Mouse (Mus musculus) heart, adult 2 months (tissue): ENCODE measurements around the gene Morn1. TPM values are rescaled to one million over a fixed set of nuclear protein-coding genes. Genes with fewer than 3 reads are reported as not detected.

Experiments
- DNase-seq, 2 experiments: peaks; one replicate each; pipeline ENCODE4 v3.0.0; 2021
- H3K27ac ChIP-seq: fragments of 200-600 bp; 2 replicates; pipeline ENCODE4 v1.8.1; 2022
- H3K27me3 ChIP-seq: fragments of 200-500 bp; 2 replicates; pipeline ENCODE4 v1.6.1; 2012; ENCODE audit warnings: mild to moderate bottlenecking, low read length, inconsistent platforms, mixed read lengths; ENCODE audit not compliant: control insufficient read depth, insufficient read depth
- H3K36me3 ChIP-seq: fragments of 200-500 bp; 2 replicates; pipeline ENCODE4 v1.6.1; 2012; ENCODE audit warnings: low read length, inconsistent platforms; ENCODE audit not compliant: control insufficient read depth, insufficient read depth
- H3K4me1 ChIP-seq: fragments of 200-500 bp; 2 replicates; pipeline ENCODE4 v1.6.1; 2011; ENCODE audit warnings: low read length; ENCODE audit not compliant: control insufficient read depth, insufficient read depth
- H3K4me3 ChIP-seq: fragments of 200-600 bp; 2 replicates; pipeline ENCODE4 v1.8.1; 2022
- H3K79me2 ChIP-seq: fragments of 200-500 bp; replicated peaks from 2 replicates; pipeline ENCODE4 v1.6.1; 2012; ENCODE audit warnings: mild to moderate bottlenecking, inconsistent platforms, low read length, moderate library complexity, mixed read lengths; ENCODE audit not compliant: control insufficient read depth, insufficient read depth
- H3K9ac ChIP-seq: fragments of 200-500 bp; 2 replicates; pipeline ENCODE4 v1.6.1; 2012; ENCODE audit warnings: low read depth, mild to moderate bottlenecking, control low read depth, inconsistent platforms, low read length, mixed read lengths
- CTCF ChIP-seq: fragments of 200-600 bp; IDR thresholded peaks from 2 replicates; pipeline ENCODE4 v1.8.1; 2022; ENCODE audit warnings: antibody characterized with exemption, mild to moderate bottlenecking, moderate library complexity
- EP300 ChIP-seq: fragments of 200-500 bp; IDR thresholded peaks from 2 replicates; pipeline ENCODE4 v1.6.1; 2011; ENCODE audit warnings: low read depth, low read length, control low read depth; ENCODE audit not compliant: insufficient read depth
- POLR2A ChIP-seq: fragments of 200-500 bp; IDR thresholded peaks from 2 replicates; pipeline ENCODE4 v1.6.1; 2011; ENCODE audit warnings: mild to moderate bottlenecking, low read depth, low read length, control low read depth; ENCODE audit not compliant: insufficient read depth
- WGBS: fragments of 180-500 bp; shearing (Covaris S2); methylation state at CpG from one replicate; pipeline ENCODE4 v1.1.7; 2018; 5-methylcytosine and 5-hydroxymethylcytosine counted together
- intact Hi-C: fragments of 180-260 bp; cut with DNase I; formaldehyde crosslinking; loops from one replicate; pipeline ENCODE4 v1.15.1; 2025
- polyA plus RNA-seq: library from polyadenylated mRNA; depleted of rRNA; stranded (reverse); fragments of >200 nt; gene quantifications from 2 replicates; pipeline ENCODE4 v1.2.3, GENCODE M21; 2012
- total RNA-seq, 2 experiments: library from RNA; stranded (reverse); gene quantifications; 2 replicates each; pipeline ENCODE4 v1.2.3; 2021

The Morn1 gene
- total and polyA plus RNA-seq, 3 experiments, result 1.1 to 2.5 (median 1.3) TPM

GRCm38 (mm10) chr4:155165861-155166260 lies 79.5 kb downstream of the Morn1 start:
- no peak for DNase-seq
- no peak overlapping the region for H3K27ac ChIP-seq
- peaks cover 13% of the 10 kb centered on the region for H3K79me2 ChIP-seq
- TF ChIP-seq POLR2A, result no peak
- no peak for TF ChIP-seq CTCF
- no peak for TF ChIP-seq EP300
- H3K36me3 ChIP-seq, result peaks cover 7% of the 10 kb centered on the region
- no peak overlapping the region for H3K9ac ChIP-seq
- no peak overlapping the region for H3K4me3 ChIP-seq
- H3K27me3 ChIP-seq, result no peaks in the 10 kb centered on the region
- peaks cover 62% of the 10 kb centered on the region for H3K4me1 ChIP-seq
- intact Hi-C loops, result loop anchor here (2.0 kb wide), 1 partner anchor 21 kb away; no protein-coding TSS in a partner anchor

- no peak for DNase-seq
Observed at GRCm38 (mm10) chr4:155168835-155169252, 82.5 kb downstream of the Morn1 start.

GRCm38 (mm10) chr4:155170614-155171212 lies 84.3 kb downstream of the Morn1 start:
- Histone ChIP-seq H3K36me3 (peaks cover 3% of the 10 kb centered on the region), H3K9ac (no peak overlapping the region), H3K27me3 (no peaks in the 10 kb centered on the region), H3K27ac (peak overlapping the region; percentile 57), H3K79me2 (peaks cover 12% of the 10 kb centered on the region), H3K4me3 (no peak overlapping the region), H3K4me1 (peaks cover 59% of the 10 kb centered on the region)
- DNase-seq, result no peak
- WGBS, result 40% methylated on average over 8 of the region's 8 CpGs
- TF ChIP-seq POLR2A (no peak), EP300 (no peak), CTCF (no peak)
- intact Hi-C loops, result no loop called here

More at GRCm38 (mm10) chr4:155168835-155169252, 82.5 kb downstream of the Morn1 start:
- Histone ChIP-seq H3K4me3 (no peak overlapping the region), H3K9ac (no peak overlapping the region), H3K36me3 (peaks cover 5% of the 10 kb centered on the region), H3K79me2 (peaks cover 12% of the 10 kb centered on the region), H3K27ac (no peak overlapping the region), H3K27me3 (no peaks in the 10 kb centered on the region), H3K4me1 (peaks cover 62% of the 10 kb centered on the region)
- WGBS, result 92% methylated on average over 8 of the region's 8 CpGs
- TF ChIP-seq POLR2A (no peak), CTCF (no peak), EP300 (no peak)
- intact Hi-C loops, result no loop called here

- Histone ChIP-seq H3K4me1 (peaks cover 59% of the 10 kb centered on the region), H3K36me3 (peaks cover 5% of the 10 kb centered on the region), H3K9ac (no peak overlapping the region), H3K4me3 (no peak overlapping the region), H3K27me3 (no peaks in the 10 kb centered on the region), H3K79me2 (peaks cover 12% of the 10 kb centered on the region), H3K27ac (peak overlapping the region; percentile 57)
- intact Hi-C loops, result loop anchor here (2.0 kb wide), 1 partner anchor 21 kb away; no protein-coding TSS in a partner anchor
- TF ChIP-seq CTCF, result no peak
- no peak for TF ChIP-seq EP300
- TF ChIP-seq POLR2A, result no peak
- no peak for DNase-seq
- 73% methylated on average over 5 of the region's 5 CpGs for WGBS
Observed at GRCm38 (mm10) chr4:155171961-155172533, 85.7 kb downstream of the Morn1 start.

- H3K4me1 ChIP-seq, result peaks cover 65% of the 10 kb centered on the region
- TF ChIP-seq EP300 (peak; percentile 91), POLR2A (0 out of 2 replicates have a peak, but pooled peaks have one; percentile 23), CTCF (no peak)
- peaks cover 8% of the 10 kb centered on the region for H3K79me2 ChIP-seq
- intact Hi-C loops, result loop anchor here (2.0 kb wide), 1 partner anchor 22 kb away; no protein-coding TSS in a partner anchor
- 21% methylated on average over 21 of the region's 21 CpGs for WGBS
- H3K36me3 ChIP-seq, result peaks cover 12% of the 10 kb centered on the region
- H3K27me3 ChIP-seq, result no peaks in the 10 kb centered on the region
- H3K9ac ChIP-seq, result peak overlapping the region; percentile 19; the same call in 1 of the 2 replicates
- DNase-seq, result peak; percentile 89 to 93
- H3K4me3 ChIP-seq, result no peak overlapping the region
- H3K27ac ChIP-seq, result peak overlapping the region; percentile 84
Observed at GRCm38 (mm10) chr4:155172909-155173821, 86.8 kb downstream of the Morn1 start.
